Mouse (Mus musculus): ENCODE measurements around the gene Fuom.

GRCm38 (mm10) chr7:140096055-140096454 is 6.2 kb downstream of the Fuom start:
- TF ChIP-seq CTCF (IDR thresholded peaks at IDR 0.05; ENCODE audit: low read depth): no peak
- TF ChIP-seq EP300 (IDR thresholded peaks at IDR 0.05; ENCODE audit: low read depth): no peak
